Mouse (Mus musculus) limb, embryonic 14.5 days (tissue): ENCODE results near the gene Hemk1. TPM values are rescaled to one million over a fixed set of nuclear protein-coding genes. Genes with fewer than 3 reads are reported as not detected.

Experiments used
- ATAC-seq: fragments of 200-750 bp; cut with Nextera tagmentation; 2 replicates; pipeline ENCODE4 v1.8.0; 2017; ENCODE audit warnings: low read depth, moderate number of reproducible peaks, moderate TSS enrichment; ENCODE audit not compliant: low FRiP score
- DNase-seq: peaks from one replicate; pipeline ENCODE4 v3.0.0-alpha.2; 2015; ENCODE audit warnings: low spot score
- H3K27ac ChIP-seq: fragments of 300-500 bp; sonication (generic); replicated peaks from 2 replicates; pipeline ENCODE4 v1.5.1; 2014; ENCODE audit warnings: low read depth, mild to moderate bottlenecking, low read length, moderate library complexity, mixed read lengths
- H3K27me3 ChIP-seq: fragments of 300-500 bp; sonication (generic); 2 replicates; pipeline ENCODE4 v1.6.1; 2014; ENCODE audit warnings: low read length, mixed read lengths; ENCODE audit not compliant: control insufficient read depth, insufficient read depth
- H3K36me3 ChIP-seq: fragments of 300-500 bp; sonication (generic); 2 replicates; pipeline ENCODE4 v1.6.1; 2014; ENCODE audit warnings: mild to moderate bottlenecking, low read length, moderate library complexity, mixed read lengths; ENCODE audit not compliant: control insufficient read depth, insufficient read depth
- H3K4me1 ChIP-seq: fragments of 300-500 bp; sonication (generic); 2 replicates; pipeline ENCODE4 v1.6.1; 2014; ENCODE audit warnings: antibody characterized with exemption, low read length, mixed read lengths; ENCODE audit not compliant: control insufficient read depth, insufficient read depth
- H3K4me2 ChIP-seq: fragments of 300-500 bp; sonication (generic); replicated peaks from 2 replicates; pipeline ENCODE4 v1.6.1; 2014; ENCODE audit warnings: low read depth, mild to moderate bottlenecking, low read length, moderate library complexity; ENCODE audit not compliant: severe bottlenecking
- H3K4me3 ChIP-seq: fragments of 300-500 bp; sonication (generic); replicated peaks from 2 replicates; pipeline ENCODE4 v1.5.1; 2014; ENCODE audit warnings: low read length
- H3K9ac ChIP-seq: fragments of 300-500 bp; sonication (generic); 2 replicates; pipeline ENCODE4 v1.6.1; 2014; ENCODE audit warnings: mild to moderate bottlenecking, low read depth, low read length, moderate library complexity; ENCODE audit not compliant: severe bottlenecking
- H3K9me3 ChIP-seq: fragments of 300-500 bp; sonication (generic); 2 replicates; pipeline ENCODE4 v1.6.1; 2016; ENCODE audit warnings: low read length; ENCODE audit not compliant: control insufficient read depth
- POLR2A ChIP-seq: fragments of 200-500 bp; IDR thresholded peaks from 2 replicates; pipeline ENCODE4 v1.8.0; 2012; ENCODE audit warnings: inconsistent platforms, mild to moderate bottlenecking, moderate library complexity, borderline replicate concordance; ENCODE audit not compliant: insufficient read depth, insufficient read length; ENCODE audit errors: extremely low read depth
- WGBS: fragments of 180-500 bp; shearing (Covaris S2); extraction: QIAGEN DNeasy Blood & Tissue Kit; methylation state at CpG from one replicate; pipeline ENCODE4 v1.1.7; 2014; 5-methylcytosine and 5-hydroxymethylcytosine counted together
- polyA plus RNA-seq, 2 experiments: library from polyadenylated mRNA; depleted of rRNA in 1 of 2; stranded (reverse) in 1 of 2; unstranded in 1 of 2; fragments of >200 nt; fragmentation: Nextera tagmentation in 1 of 2; extraction: Ambion mirVana in 1 of 2; gene quantifications; 2 replicates each; pipeline versions ENCODE4 v1.2.1 to v1.2.3; 2012 to 2014

Gene Hemk1
- polyA plus RNA-seq, 2 experiments = 12.8 to 24.9 TPM

- TF ChIP-seq POLR2A = no peak
- H3K27ac ChIP-seq = no peak overlapping the region
- no peaks in the 10 kb centered on the region for H3K27me3 ChIP-seq
- no peaks in the 10 kb centered on the region for H3K4me1 ChIP-seq
- no peaks in the 10 kb centered on the region for H3K9me3 ChIP-seq
- WGBS = 59% methylated on average over 7 of the region's 7 CpGs
- DNase-seq = peak; percentile 35
- no peak overlapping the region for H3K4me3 ChIP-seq
- no peak for ATAC-seq
- no peak overlapping the region for H3K9ac ChIP-seq
- no peak overlapping the region for H3K4me2 ChIP-seq
- no peaks in the 10 kb centered on the region for H3K36me3 ChIP-seq
These were observed 18.0 kb upstream of the Hemk1 start for GRCm38 (mm10) chr9:107355870-107356765.

GRCm38 (mm10) chr9:107354826-107355225 is 16.7 kb upstream of the Hemk1 start:
- Histone ChIP-seq H3K36me3 (no peaks in the 10 kb centered on the region), H3K27ac (no peak overlapping the region), H3K9me3 (no peaks in the 10 kb centered on the region), H3K4me3 (no peak overlapping the region), H3K4me1 (no peaks in the 10 kb centered on the region), H3K4me2 (no peak overlapping the region), H3K27me3 (no peaks in the 10 kb centered on the region), H3K9ac (no peak overlapping the region)
- TF ChIP-seq POLR2A = no peak
- ATAC-seq = no peak
- WGBS = 85% methylated on average over 1 of the region's 1 CpGs
- DNase-seq = no peak

- 31% methylated on average over 7 of the region's 7 CpGs for WGBS
These were observed 11.2 kb upstream of the Hemk1 start for GRCm38 (mm10) chr9:107349321-107349720.

GRCm38 (mm10) chr9:107347586-107348183 is 9.5 kb upstream of the Hemk1 start:
- Histone ChIP-seq H3K27me3 (no peaks in the 10 kb centered on the region), H3K4me3 (no peak overlapping the region), H3K9ac (no peak overlapping the region), H3K27ac (no peak overlapping the region), H3K9me3 (no peaks in the 10 kb centered on the region), H3K4me1 (no peaks in the 10 kb centered on the region), H3K36me3 (no peaks in the 10 kb centered on the region), H3K4me2 (no peak overlapping the region)
- no peak for TF ChIP-seq POLR2A
- no peak for ATAC-seq
- no peak for DNase-seq
- WGBS = 81% methylated on average over 9 of the region's 9 CpGs

More at GRCm38 (mm10) chr9:107349321-107349720, 11.2 kb upstream of the Hemk1 start:
- no peak overlapping the region for H3K9ac ChIP-seq
- H3K4me3 ChIP-seq = no peak overlapping the region
- no peaks in the 10 kb centered on the region for H3K36me3 ChIP-seq
- H3K27me3 ChIP-seq = no peaks in the 10 kb centered on the region
- no peaks in the 10 kb centered on the region for H3K9me3 ChIP-seq
- H3K4me1 ChIP-seq = no peaks in the 10 kb centered on the region
- DNase-seq (no peak), ATAC-seq (no peak)
- H3K27ac ChIP-seq = no peak overlapping the region
- no peak overlapping the region for H3K4me2 ChIP-seq
- TF ChIP-seq POLR2A = no peak

- no peaks in the 10 kb centered on the region for H3K36me3 ChIP-seq
- no peaks in the 10 kb centered on the region for H3K9me3 ChIP-seq
- no peak for TF ChIP-seq POLR2A
- 84% methylated on average over 8 of the region's 8 CpGs for WGBS
- H3K4me1 ChIP-seq = peaks cover under 1% of the 10 kb centered on the region; the same call in 1 of the 2 replicates
- ATAC-seq (no peak), DNase-seq (no peak)
- H3K27me3 ChIP-seq = no peaks in the 10 kb centered on the region
- no peak overlapping the region for H3K4me3 ChIP-seq
- no peak overlapping the region for H3K4me2 ChIP-seq
- no peak overlapping the region for H3K9ac ChIP-seq
- H3K27ac ChIP-seq = no peak overlapping the region
These were observed 7.9 kb upstream of the Hemk1 start for GRCm38 (mm10) chr9:107346081-107346480.
